Mouse (Mus musculus): Measurements from ENCODE around the gene Abat. TPM values are rescaled to one million over a fixed set of nuclear protein-coding genes. Genes with fewer than 3 reads are reported as not detected.

Abat gene
- 24.5 and 29.8 TPM in 2 replicates for polyA plus RNA-seq (2015; fragmentation: Nextera tagmentation; extraction: Ambion mirVana)

DNA sequence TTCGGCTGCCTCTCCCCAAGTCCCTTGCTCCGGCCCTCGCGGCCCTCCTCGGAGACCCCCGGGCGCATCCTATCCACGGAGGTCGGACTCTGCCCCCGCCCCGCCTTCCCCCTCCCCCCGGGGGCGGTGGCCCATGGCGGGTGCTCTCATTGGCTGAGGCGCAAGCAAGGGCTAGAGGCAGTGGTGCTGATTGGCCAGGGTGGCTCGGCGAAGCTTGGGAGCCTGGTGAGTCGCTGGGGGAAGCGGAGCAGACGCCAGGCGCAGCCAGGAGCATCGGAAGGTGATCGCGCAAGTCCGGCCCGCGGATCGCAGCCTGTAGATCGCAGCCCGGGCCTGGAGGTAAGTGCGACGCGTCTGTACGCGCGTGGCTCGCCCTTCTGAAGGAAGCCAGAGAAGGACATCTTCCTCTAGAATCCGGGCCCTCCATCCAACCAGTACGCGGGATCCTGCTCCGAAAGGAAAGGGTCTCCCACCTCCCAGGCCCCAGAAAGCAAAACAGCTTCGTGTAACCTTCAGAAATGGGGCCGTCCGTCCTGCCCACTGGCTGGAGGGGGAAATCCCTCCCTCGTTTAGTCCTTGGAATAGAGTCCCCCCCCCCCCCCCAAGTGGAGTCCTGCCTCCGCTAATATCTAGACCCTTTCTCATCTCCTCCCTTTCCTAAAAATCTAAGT lies at the start of gene Abat:
TSS of gene Abat (plus strand) at position 194 of the 671 bp plus-strand sequence.
- Histone ChIP-seq H3K4me3 (replicated peaks; ENCODE audit: low read length) (peak within 1 kb of the TSS; percentile 56), H3K4me1 (ENCODE audit: control insufficient read depth, insufficient read depth, low read length) (peaks cover 10% of the 10 kb centered on the region), H3K4me2 (ENCODE audit: low read depth, low read length) (peak within 1 kb of the TSS; percentile 77), H3K27me3 (ENCODE audit: control insufficient read depth, insufficient read depth, low read length) (no peaks in the 10 kb centered on the region), H3K9ac (ENCODE audit: low read length) (peak within 1 kb of the TSS; percentile 67), H3K36me3 (ENCODE audit: control insufficient read depth, insufficient read depth, low read length) (no peaks in the 10 kb centered on the region), H3K9me3 (replicated peaks; ENCODE audit: control insufficient read depth, low read length) (no peaks in the 10 kb centered on the region), H3K27ac (ENCODE audit: low read length) (peak within 1 kb of the TSS; percentile 17; the same call in 1 of the 2 replicates)
- WGBS: under 1% methylated on average over 44 of the region's 46 CpGs
- ATAC-seq (ENCODE audit: insufficient read depth, low FRiP score): peak; percentile 99

DNA sequence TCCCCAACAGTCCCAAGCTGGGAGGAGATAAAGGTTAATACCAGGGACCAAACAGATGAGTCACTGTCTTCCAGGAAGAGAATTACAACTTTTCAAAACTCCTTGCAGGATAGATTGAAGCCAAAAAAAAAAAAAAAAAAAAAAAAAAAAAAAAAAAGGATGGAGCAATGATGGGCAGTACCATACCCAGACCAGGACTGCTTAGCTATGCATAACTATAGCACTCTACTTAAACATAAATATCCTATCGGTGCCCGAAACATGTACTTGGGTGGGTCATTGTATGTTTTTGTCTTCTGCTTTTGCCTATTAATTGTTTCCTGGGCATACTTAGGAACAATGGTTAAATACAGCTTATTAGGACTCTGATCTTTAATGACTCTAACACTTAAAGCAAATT lies 43.1 kb upstream of the Abat start:
- peak overlapping the region; percentile 86 for H3K4me3 ChIP-seq (replicated peaks; ENCODE audit: low read length)
- H3K27me3 ChIP-seq (ENCODE audit: control insufficient read depth, insufficient read depth, low read length): no peaks in the 10 kb centered on the region
- H3K9ac ChIP-seq (ENCODE audit: low read length): peak overlapping the region; percentile 82; the same call in 1 of the 2 replicates
- ATAC-seq (ENCODE audit: insufficient read depth, low FRiP score): peak; percentile 31; the same call in 1 of the 2 replicates
- WGBS: 80% methylated on average over 2 of the region's 2 CpGs
- no peaks in the 10 kb centered on the region for H3K36me3 ChIP-seq (ENCODE audit: control insufficient read depth, insufficient read depth, low read length)
- peaks cover 6% of the 10 kb centered on the region for H3K4me1 ChIP-seq (ENCODE audit: control insufficient read depth, insufficient read depth, low read length)
- peak overlapping the region; percentile 73 for H3K4me2 ChIP-seq (ENCODE audit: low read depth, low read length)
- H3K27ac ChIP-seq (ENCODE audit: low read length): no peak overlapping the region
- no peaks in the 10 kb centered on the region for H3K9me3 ChIP-seq (replicated peaks; ENCODE audit: control insufficient read depth, low read length)

DNA sequence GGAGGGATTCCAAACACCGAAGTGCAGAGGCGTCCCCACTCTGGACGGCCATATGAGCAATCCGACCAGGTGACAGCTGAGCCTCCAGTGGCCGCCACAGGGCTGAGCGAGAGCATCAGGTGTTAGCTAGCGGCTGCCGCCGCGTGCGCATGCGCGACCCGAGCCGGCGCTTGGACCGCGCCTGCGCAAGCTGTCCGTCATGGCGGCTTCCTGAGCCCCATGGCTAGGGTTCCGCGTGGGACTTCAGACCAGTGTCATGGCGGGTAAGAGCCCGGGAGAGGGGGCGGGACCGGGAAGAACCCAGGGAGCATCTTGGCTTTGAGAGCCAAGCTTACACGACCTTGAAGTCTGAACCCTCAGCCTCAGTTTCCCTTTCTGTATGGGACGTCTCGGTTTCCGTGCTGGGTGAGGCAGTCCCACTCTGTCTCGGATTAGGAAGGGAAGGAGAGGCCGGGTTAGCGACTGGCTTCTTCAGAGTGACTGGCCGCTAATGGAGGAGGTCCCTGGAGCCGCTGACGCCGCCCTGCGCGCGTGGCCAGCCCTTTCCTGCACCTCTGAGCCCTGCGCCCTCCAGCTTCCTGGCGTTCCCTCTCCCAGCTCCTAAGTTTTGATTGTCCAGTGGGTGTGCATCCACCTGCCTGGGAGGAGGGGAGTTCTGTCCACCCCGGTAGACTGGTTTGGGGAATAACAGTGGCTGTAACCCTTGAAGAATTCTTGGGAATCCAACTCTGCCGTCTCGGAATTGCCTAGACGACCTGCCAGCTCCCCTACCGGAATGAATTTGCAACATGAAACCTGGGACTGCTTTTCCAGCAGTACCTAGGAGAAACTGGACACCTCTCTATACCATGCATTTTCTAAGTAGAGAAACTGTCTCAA lies 42.4 kb upstream of the Abat start, which contains the start of gene Mettl22:
TSS of gene Mettl22 (plus strand) at position 186 of the 879 bp plus-strand sequence.
- Histone ChIP-seq H3K4me2 (ENCODE audit: low read depth, low read length) (peak within 1 kb of the TSS; percentile 73), H3K9me3 (replicated peaks; ENCODE audit: control insufficient read depth, low read length) (no peaks in the 10 kb centered on the region), H3K4me3 (replicated peaks; ENCODE audit: low read length) (peak within 1 kb of the TSS; percentile 86), H3K36me3 (ENCODE audit: control insufficient read depth, insufficient read depth, low read length) (no peaks in the 10 kb centered on the region), H3K9ac (ENCODE audit: low read length) (peak within 1 kb of the TSS; percentile 82), H3K27me3 (ENCODE audit: control insufficient read depth, insufficient read depth, low read length) (no peaks in the 10 kb centered on the region), H3K4me1 (ENCODE audit: control insufficient read depth, insufficient read depth, low read length) (peaks cover 6% of the 10 kb centered on the region), H3K27ac (ENCODE audit: low read length) (peak within 1 kb of the TSS; percentile 90)
- peak; percentile 97 for ATAC-seq (ENCODE audit: insufficient read depth, low FRiP score)
- WGBS: under 1% methylated on average over 48 of the region's 48 CpGs

DNA sequence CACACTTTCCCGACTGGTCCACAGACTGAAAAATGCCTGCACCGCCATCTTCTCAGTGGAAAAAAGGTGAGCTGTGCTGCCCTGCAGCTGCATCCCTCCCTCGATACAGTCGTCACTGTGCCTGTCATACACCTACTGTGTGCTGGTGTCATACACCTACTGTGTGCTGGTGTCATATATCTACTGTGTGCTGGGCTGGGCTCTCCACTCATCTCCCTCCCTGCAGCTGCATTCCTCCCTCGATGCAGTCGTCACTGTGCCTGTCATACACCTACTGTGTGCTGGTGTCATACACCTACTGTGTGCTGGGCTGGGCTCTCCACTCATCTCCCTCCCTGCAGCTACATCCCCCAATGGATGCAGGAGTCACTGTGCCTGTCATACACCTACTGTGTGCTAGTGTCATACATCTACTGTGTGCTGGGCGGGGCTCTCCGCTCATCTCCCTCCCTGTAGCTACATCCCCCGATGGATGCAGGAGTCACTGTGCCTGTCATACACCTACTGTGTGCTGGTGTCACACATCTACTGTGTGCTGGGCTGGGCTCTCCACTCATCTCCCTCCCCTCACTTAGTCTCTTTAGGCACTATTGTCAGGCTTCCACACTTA lies 25.7 kb upstream of the Abat start:
- no peak for ATAC-seq (ENCODE audit: insufficient read depth, low FRiP score)
- Histone ChIP-seq H3K27ac (ENCODE audit: low read length) (no peak overlapping the region), H3K27me3 (ENCODE audit: control insufficient read depth, insufficient read depth, low read length) (no peaks in the 10 kb centered on the region), H3K9ac (ENCODE audit: low read length) (no peak overlapping the region), H3K4me2 (ENCODE audit: low read depth, low read length) (no peak overlapping the region), H3K4me3 (replicated peaks; ENCODE audit: low read length) (no peak overlapping the region), H3K4me1 (ENCODE audit: control insufficient read depth, insufficient read depth, low read length) (no peaks in the 10 kb centered on the region), H3K9me3 (replicated peaks; ENCODE audit: control insufficient read depth, low read length) (no peaks in the 10 kb centered on the region), H3K36me3 (ENCODE audit: control insufficient read depth, insufficient read depth, low read length) (peaks cover 6% of the 10 kb centered on the region; the same call in 1 of the 2 replicates)
- WGBS: 90% methylated on average over 9 of the region's 9 CpGs

DNA sequence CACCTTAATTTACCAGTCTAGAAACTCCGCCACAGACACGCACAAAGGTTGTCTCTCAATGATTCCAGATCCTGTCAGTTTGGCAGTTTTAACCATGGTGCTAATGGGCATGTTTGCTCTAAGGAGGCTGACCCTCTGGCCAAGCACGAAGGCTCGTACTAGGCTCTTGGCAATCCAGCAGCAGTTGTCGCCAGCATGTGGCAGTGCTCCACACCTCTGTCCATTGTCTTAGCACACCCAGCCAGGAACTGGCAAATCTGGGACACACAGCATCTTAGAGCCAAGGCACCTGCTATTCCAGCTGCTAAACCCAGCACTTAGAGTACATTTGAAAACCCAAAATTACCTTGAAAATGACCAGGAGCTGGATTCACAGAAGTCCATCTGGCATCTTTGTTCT lies 23.9 kb upstream of the Abat start:
- Histone ChIP-seq H3K9ac (ENCODE audit: low read length) (no peak overlapping the region), H3K27me3 (ENCODE audit: control insufficient read depth, insufficient read depth, low read length) (no peaks in the 10 kb centered on the region), H3K36me3 (ENCODE audit: control insufficient read depth, insufficient read depth, low read length) (peaks cover 3% of the 10 kb centered on the region; the same call in 1 of the 2 replicates), H3K4me2 (ENCODE audit: low read depth, low read length) (no peak overlapping the region), H3K9me3 (replicated peaks; ENCODE audit: control insufficient read depth, low read length) (no peaks in the 10 kb centered on the region), H3K4me3 (replicated peaks; ENCODE audit: low read length) (no peak overlapping the region), H3K27ac (ENCODE audit: low read length) (no peak overlapping the region), H3K4me1 (ENCODE audit: control insufficient read depth, insufficient read depth, low read length) (no peaks in the 10 kb centered on the region)
- ATAC-seq (ENCODE audit: insufficient read depth, low FRiP score): no peak
- WGBS: 79% methylated on average over 5 of the region's 5 CpGs

DNA sequence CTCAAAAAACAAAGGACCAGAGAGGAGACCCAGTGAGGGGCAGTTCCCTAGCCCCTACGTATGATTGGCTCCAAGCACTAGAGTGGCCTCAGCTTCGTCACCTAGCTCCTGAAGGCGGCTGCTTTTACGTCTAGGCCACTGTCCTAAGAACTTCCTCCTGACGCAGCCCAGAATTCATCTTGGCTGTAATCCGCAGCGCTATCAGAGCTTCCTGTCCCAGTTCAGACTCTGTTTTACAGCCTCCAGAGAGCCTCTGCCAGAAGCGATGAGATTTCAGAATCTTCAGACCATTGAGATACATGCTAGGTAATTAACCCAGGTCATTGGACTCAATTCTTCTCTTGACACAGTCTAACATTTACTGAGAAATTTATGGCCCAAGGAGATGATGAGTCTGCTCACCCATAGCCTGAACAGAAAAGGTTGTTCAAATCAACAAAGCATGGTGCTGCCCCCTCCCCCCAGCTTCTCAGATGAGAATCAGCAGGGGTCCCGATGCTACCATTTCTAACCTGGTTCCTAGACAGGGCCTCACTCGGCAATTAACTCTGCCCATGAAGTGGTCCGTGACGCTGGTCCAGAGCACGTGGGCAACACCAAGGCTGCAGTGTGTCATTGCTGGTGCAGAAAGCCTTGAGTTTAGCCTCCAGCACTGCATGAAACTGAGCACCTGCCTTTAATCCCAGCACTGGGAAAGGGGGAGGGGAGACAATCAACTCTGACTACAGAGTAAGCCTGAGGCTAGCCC lies 21.3 kb upstream of the Abat start:
- no peak for ATAC-seq (ENCODE audit: insufficient read depth, low FRiP score)

DNA sequence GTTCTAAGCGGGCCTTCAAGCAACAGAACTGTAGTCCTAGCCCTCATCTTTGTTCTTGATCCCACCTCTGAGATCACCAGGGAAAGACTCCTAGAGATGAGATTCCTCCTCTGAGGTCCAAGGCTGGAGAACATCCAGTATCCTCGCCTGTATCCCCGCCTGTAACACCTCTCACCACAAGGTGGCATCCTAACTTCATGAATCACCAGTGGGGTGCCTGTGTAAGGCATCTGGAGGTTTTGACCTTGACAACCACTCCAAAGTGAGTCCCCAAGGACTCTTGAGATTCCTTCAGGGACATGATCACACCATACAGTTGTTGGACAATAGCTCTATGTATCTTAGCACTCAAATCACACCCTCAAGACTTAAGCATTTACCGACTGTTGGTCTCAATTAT lies 19.0 kb upstream of the Abat start:
- H3K4me2 ChIP-seq (ENCODE audit: low read depth, low read length): no peak overlapping the region
- WGBS: 18% methylated on average over 4 of the region's 4 CpGs
- H3K4me1 ChIP-seq (ENCODE audit: control insufficient read depth, insufficient read depth, low read length): no peaks in the 10 kb centered on the region
- no peaks in the 10 kb centered on the region for H3K27me3 ChIP-seq (ENCODE audit: control insufficient read depth, insufficient read depth, low read length)
- 0 out of 2 replicates have a peak, but pooled peaks have one; percentile 44 for ATAC-seq (ENCODE audit: insufficient read depth, low FRiP score)
- no peaks in the 10 kb centered on the region for H3K9me3 ChIP-seq (replicated peaks; ENCODE audit: control insufficient read depth, low read length)
- H3K36me3 ChIP-seq (ENCODE audit: control insufficient read depth, insufficient read depth, low read length): no peaks in the 10 kb centered on the region
- H3K9ac ChIP-seq (ENCODE audit: low read length): no peak overlapping the region
- no peak overlapping the region for H3K27ac ChIP-seq (ENCODE audit: low read length)
- H3K4me3 ChIP-seq (replicated peaks; ENCODE audit: low read length): no peak overlapping the region

More for the DNA sequence above, 21.3 kb upstream of the Abat start:
- H3K36me3 ChIP-seq (ENCODE audit: control insufficient read depth, insufficient read depth, low read length): no peaks in the 10 kb centered on the region
- H3K4me1 ChIP-seq (ENCODE audit: control insufficient read depth, insufficient read depth, low read length): no peaks in the 10 kb centered on the region
- no peak overlapping the region for H3K4me3 ChIP-seq (replicated peaks; ENCODE audit: low read length)
- no peak overlapping the region for H3K9ac ChIP-seq (ENCODE audit: low read length)
- H3K9me3 ChIP-seq (replicated peaks; ENCODE audit: control insufficient read depth, low read length): no peaks in the 10 kb centered on the region
- H3K27ac ChIP-seq (ENCODE audit: low read length): no peak overlapping the region
- H3K27me3 ChIP-seq (ENCODE audit: control insufficient read depth, insufficient read depth, low read length): no peaks in the 10 kb centered on the region
- 42% methylated on average over 13 of the region's 13 CpGs for WGBS
- H3K4me2 ChIP-seq (ENCODE audit: low read depth, low read length): no peak overlapping the region

DNA sequence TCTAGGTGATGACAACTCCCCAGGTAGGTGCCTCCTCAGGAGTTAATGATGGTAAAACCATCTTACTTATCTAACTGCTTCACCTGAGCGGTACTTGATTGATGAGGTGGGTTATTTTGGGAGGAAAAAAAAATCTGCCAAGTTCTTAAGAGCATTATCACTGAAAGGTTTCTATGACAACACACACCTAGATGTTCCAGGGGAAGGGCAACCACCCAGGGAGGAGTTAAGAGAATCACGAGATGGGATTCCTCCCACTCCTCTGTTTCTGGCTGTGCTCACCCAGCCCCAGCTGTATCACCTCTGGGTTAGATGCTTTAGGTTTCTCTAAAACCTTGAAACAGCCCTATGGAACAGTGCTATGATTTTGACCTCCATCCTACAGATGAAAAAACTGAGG lies 16.3 kb upstream of the Abat start:
- no peaks in the 10 kb centered on the region for H3K27me3 ChIP-seq (ENCODE audit: control insufficient read depth, insufficient read depth, low read length)
- no peak for ATAC-seq (ENCODE audit: insufficient read depth, low FRiP score)
- H3K9me3 ChIP-seq (replicated peaks; ENCODE audit: control insufficient read depth, low read length): no peaks in the 10 kb centered on the region
- no peaks in the 10 kb centered on the region for H3K4me1 ChIP-seq (ENCODE audit: control insufficient read depth, insufficient read depth, low read length)
- no peak overlapping the region for H3K4me3 ChIP-seq (replicated peaks; ENCODE audit: low read length)
- WGBS: 46% methylated on average over 2 of the region's 2 CpGs
- H3K4me2 ChIP-seq (ENCODE audit: low read depth, low read length): no peak overlapping the region
- H3K9ac ChIP-seq (ENCODE audit: low read length): no peak overlapping the region
- H3K27ac ChIP-seq (ENCODE audit: low read length): no peak overlapping the region
- H3K36me3 ChIP-seq (ENCODE audit: control insufficient read depth, insufficient read depth, low read length): no peaks in the 10 kb centered on the region
